Mouse (Mus musculus) neural tube, embryonic 15.5 days (tissue): Measurements from ENCODE around the gene Glis1. TPM values are rescaled to one million over a fixed set of nuclear protein-coding genes. Genes with fewer than 3 reads are reported as not detected.

Experiments used
- ATAC-seq: fragments of 200-750 bp; cut with Nextera tagmentation; 2 replicates; pipeline ENCODE4 v1.8.0; 2017; ENCODE audit warnings: mild to moderate bottlenecking, moderate TSS enrichment, moderate library complexity; ENCODE audit not compliant: low FRiP score
- H3K27ac ChIP-seq: fragments of 300-500 bp; sonication (generic); replicated peaks from 2 replicates; pipeline ENCODE4 v1.5.1; 2015; ENCODE audit warnings: mild to moderate bottlenecking, inconsistent platforms
- H3K27me3 ChIP-seq: fragments of 300-500 bp; sonication (generic); replicated peaks from 2 replicates; pipeline ENCODE4 v1.6.1; 2015; ENCODE audit warnings: inconsistent platforms
- H3K36me3 ChIP-seq: fragments of 300-500 bp; sonication (generic); 2 replicates; pipeline ENCODE4 v1.6.1; 2015; ENCODE audit warnings: inconsistent platforms
- H3K4me1 ChIP-seq: fragments of 300-500 bp; sonication (generic); 2 replicates; pipeline ENCODE4 v1.6.1; 2015; ENCODE audit warnings: inconsistent platforms
- H3K4me2 ChIP-seq: fragments of 300-500 bp; sonication (generic); 2 replicates; pipeline ENCODE4 v1.6.1; 2015; ENCODE audit warnings: inconsistent platforms, mild to moderate bottlenecking, moderate library complexity
- H3K4me3 ChIP-seq: fragments of 300-500 bp; sonication (generic); replicated peaks from 2 replicates; pipeline ENCODE4 v1.5.1; 2015; ENCODE audit warnings: mild to moderate bottlenecking, inconsistent platforms
- H3K9ac ChIP-seq: fragments of 300-500 bp; sonication (generic); replicated peaks from 2 replicates; pipeline ENCODE4 v1.6.1; 2015; ENCODE audit warnings: mild to moderate bottlenecking, inconsistent platforms
- H3K9me3 ChIP-seq: fragments of 300-500 bp; sonication (generic); replicated peaks from 2 replicates; pipeline ENCODE4 v1.6.1; 2016; ENCODE audit warnings: inconsistent platforms
- WGBS: fragments of 180-500 bp; shearing (Covaris S2); methylation state at CpG from one replicate; pipeline ENCODE4 v1.1.7; 2015; ENCODE audit warnings: mixed read lengths; 5-methylcytosine and 5-hydroxymethylcytosine counted together
- polyA plus RNA-seq: library from polyadenylated mRNA; unstranded; fragments of >200 nt; fragmentation: Nextera tagmentation; extraction: Ambion mirVana; gene quantifications from 2 replicates; pipeline ENCODE4 v1.2.1, GENCODE M21; 2015

Gene Glis1
- polyA plus RNA-seq, 1 experiment from 2014 or later = 3.8 TPM

DNA sequence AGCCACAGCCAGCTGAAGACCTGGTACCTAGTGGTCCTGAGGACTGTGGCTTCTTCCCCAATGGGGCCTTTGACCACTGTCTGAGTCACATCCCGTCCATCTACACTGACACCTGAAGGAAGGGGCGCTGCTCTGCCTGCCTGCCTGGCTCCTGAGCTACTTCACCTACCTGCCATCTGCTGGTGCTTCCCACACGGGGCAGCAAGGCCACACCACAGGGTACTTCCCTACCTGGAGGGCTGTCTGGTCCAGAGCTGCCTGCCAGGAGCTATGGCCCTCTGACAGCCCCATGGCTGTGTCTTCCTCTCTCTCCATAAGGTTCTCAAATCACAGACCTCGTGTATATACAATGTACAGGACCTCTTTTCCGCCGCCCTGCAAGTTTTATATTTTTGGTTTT lies 200.2 kb downstream of the Glis1 start:
- no peaks in the 10 kb centered on the region for H3K36me3 ChIP-seq
- 72% methylated on average over 6 of the region's 6 CpGs for WGBS
- H3K4me1 ChIP-seq = peaks cover 6% of the 10 kb centered on the region; the same call in 1 of the 2 replicates
- H3K9ac ChIP-seq = no peak overlapping the region
- H3K4me3 ChIP-seq = no peak overlapping the region
- no peak overlapping the region for H3K27ac ChIP-seq
- H3K4me2 ChIP-seq = no peak overlapping the region
- ATAC-seq = no peak
- peaks cover 3% of the 10 kb centered on the region; the same call in 1 of the 2 replicates for H3K27me3 ChIP-seq
- H3K9me3 ChIP-seq = no peaks in the 10 kb centered on the region

DNA sequence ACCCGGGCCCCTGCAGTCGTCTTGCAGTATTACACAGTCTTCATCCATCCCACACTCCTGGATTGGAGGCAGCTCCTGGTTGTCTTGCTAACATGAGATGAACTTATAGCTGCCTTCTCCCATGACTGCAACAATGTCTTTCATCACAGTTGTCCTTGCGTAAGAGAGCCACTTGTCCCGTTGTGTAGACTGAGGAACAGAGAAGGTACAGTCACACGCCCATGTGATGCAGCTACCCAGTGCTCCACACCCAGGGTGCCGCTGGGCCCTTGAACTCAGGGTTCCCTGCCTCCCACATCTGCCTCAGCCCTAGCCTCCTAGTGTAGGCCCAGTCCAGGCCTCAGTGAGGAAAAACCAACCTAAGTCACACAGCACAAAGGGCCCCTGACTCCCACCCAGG lies 201.7 kb downstream of the Glis1 start:
- ATAC-seq = no peak

DNA sequence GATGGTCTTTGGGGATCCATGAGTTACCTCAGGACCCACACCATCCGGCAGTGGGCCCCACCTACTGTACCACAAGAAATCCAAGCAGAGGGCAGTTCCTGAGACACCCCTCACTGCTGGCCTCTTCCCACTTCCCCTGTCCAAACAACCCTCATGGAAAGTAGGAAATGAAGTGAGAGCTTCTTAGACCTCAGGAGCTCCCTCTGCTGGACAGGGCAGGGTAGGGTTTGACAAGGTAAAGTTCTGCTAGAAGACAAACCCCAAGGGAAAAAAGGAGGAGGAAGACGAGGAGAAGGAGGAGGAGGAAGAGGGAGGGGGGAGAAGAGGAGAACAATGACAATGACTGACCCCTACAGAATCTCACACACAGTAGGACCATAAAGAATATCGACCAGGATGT lies 203.3 kb downstream of the Glis1 start:
- no peak for ATAC-seq
- 71% methylated on average over 3 of the region's 3 CpGs for WGBS
- no peak overlapping the region for H3K4me2 ChIP-seq

More for the DNA sequence above, 201.7 kb downstream of the Glis1 start:
- WGBS = 76% methylated on average over 6 of the region's 6 CpGs
- H3K27ac ChIP-seq = no peak overlapping the region
- H3K4me3 ChIP-seq = no peak overlapping the region
- H3K9ac ChIP-seq = no peak overlapping the region
- no peaks in the 10 kb centered on the region for H3K36me3 ChIP-seq
- H3K27me3 ChIP-seq = peaks cover 3% of the 10 kb centered on the region; the same call in 1 of the 2 replicates
- H3K4me2 ChIP-seq = no peak overlapping the region
- peaks cover 6% of the 10 kb centered on the region; the same call in 1 of the 2 replicates for H3K4me1 ChIP-seq
- no peaks in the 10 kb centered on the region for H3K9me3 ChIP-seq

GRCm38 (mm10) chr4:107638303-107638702 lies 203.9 kb downstream of the Glis1 start:
- no peaks in the 10 kb centered on the region for H3K9me3 ChIP-seq
- no peak overlapping the region for H3K4me2 ChIP-seq
- H3K27ac ChIP-seq = no peak overlapping the region
- no peaks in the 10 kb centered on the region for H3K36me3 ChIP-seq
- H3K4me3 ChIP-seq = no peak overlapping the region
- no peak; the same call in 1 of the 2 replicates for ATAC-seq
- no peak overlapping the region for H3K9ac ChIP-seq
- peaks cover 3% of the 10 kb centered on the region; the same call in 1 of the 2 replicates for H3K27me3 ChIP-seq
- peaks cover 4% of the 10 kb centered on the region; the same call in 1 of the 2 replicates for H3K4me1 ChIP-seq
- 44% methylated on average over 10 of the region's 10 CpGs for WGBS

More for the DNA sequence above, 203.3 kb downstream of the Glis1 start:
- peaks cover 6% of the 10 kb centered on the region; the same call in 1 of the 2 replicates for H3K4me1 ChIP-seq
- H3K27ac ChIP-seq = no peak overlapping the region
- H3K36me3 ChIP-seq = no peaks in the 10 kb centered on the region
- H3K9me3 ChIP-seq = no peaks in the 10 kb centered on the region
- no peak overlapping the region for H3K9ac ChIP-seq
- H3K27me3 ChIP-seq = peaks cover 3% of the 10 kb centered on the region; the same call in 1 of the 2 replicates
- no peak overlapping the region for H3K4me3 ChIP-seq

DNA sequence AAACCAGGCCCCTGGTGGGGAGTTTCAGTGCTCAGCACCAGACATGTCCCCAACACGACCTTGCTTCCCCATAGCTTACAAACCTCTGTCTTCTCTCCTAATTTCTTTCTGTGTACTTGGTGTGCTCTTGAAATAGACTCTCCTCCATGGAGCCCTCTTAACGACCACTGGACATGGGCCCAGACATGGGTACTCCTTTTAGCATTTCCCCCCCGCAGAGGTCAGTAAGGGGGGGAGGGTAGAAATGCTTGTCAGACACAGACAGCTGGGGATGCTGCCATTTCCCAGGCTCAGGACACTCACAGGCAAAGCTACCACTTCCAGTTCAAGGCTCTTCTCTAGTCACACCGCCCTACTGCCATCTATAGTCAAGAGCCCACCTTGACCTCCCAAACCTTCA lies 207.2 kb downstream of the Glis1 start:
- H3K27me3 ChIP-seq = no peaks in the 10 kb centered on the region
- no peak overlapping the region for H3K9ac ChIP-seq
- no peaks in the 10 kb centered on the region for H3K9me3 ChIP-seq
- ATAC-seq = no peak
- WGBS = 70% methylated on average over 4 of the region's 4 CpGs
- no peak overlapping the region for H3K27ac ChIP-seq
- no peak overlapping the region for H3K4me3 ChIP-seq
- H3K36me3 ChIP-seq = no peaks in the 10 kb centered on the region
- H3K4me1 ChIP-seq = peaks cover 4% of the 10 kb centered on the region; the same call in 1 of the 2 replicates
- no peak overlapping the region for H3K4me2 ChIP-seq

- no peak overlapping the region for H3K9ac ChIP-seq
- ATAC-seq = no peak
- peaks cover 20% of the 10 kb centered on the region for H3K4me1 ChIP-seq
- no peak overlapping the region for H3K4me2 ChIP-seq
- no peaks in the 10 kb centered on the region for H3K27me3 ChIP-seq
- no peaks in the 10 kb centered on the region for H3K36me3 ChIP-seq
- no peak overlapping the region for H3K4me3 ChIP-seq
- no peaks in the 10 kb centered on the region for H3K9me3 ChIP-seq
- 66% methylated on average over 5 of the region's 5 CpGs for WGBS
- no peak overlapping the region for H3K27ac ChIP-seq
Measured at GRCm38 (mm10) chr4:107648959-107649485, 214.6 kb downstream of the Glis1 start.

GRCm38 (mm10) chr4:107651021-107651496 lies 216.7 kb downstream of the Glis1 start:
- WGBS = 11% methylated on average over 12 of the region's 12 CpGs
- Histone ChIP-seq H3K27me3 (no peaks in the 10 kb centered on the region), H3K27ac (no peak overlapping the region), H3K4me1 (peaks cover 20% of the 10 kb centered on the region), H3K9ac (no peak overlapping the region), H3K4me3 (no peak overlapping the region), H3K36me3 (no peaks in the 10 kb centered on the region), H3K4me2 (peak overlapping the region; percentile 13), H3K9me3 (no peaks in the 10 kb centered on the region)
- ATAC-seq = no peak

GRCm38 (mm10) chr4:107652598-107653279 lies 218.3 kb downstream of the Glis1 start:
- Histone ChIP-seq H3K9ac (no peak overlapping the region), H3K36me3 (no peaks in the 10 kb centered on the region), H3K9me3 (no peaks in the 10 kb centered on the region), H3K4me1 (peaks cover 20% of the 10 kb centered on the region), H3K4me3 (no peak overlapping the region), H3K27ac (no peak overlapping the region), H3K27me3 (no peaks in the 10 kb centered on the region), H3K4me2 (0 out of 2 replicates have a peak overlapping the region, but pooled peaks have one; percentile 22)
- WGBS = 16% methylated on average over 7 of the region's 7 CpGs
- ATAC-seq = peak; percentile 89

DNA sequence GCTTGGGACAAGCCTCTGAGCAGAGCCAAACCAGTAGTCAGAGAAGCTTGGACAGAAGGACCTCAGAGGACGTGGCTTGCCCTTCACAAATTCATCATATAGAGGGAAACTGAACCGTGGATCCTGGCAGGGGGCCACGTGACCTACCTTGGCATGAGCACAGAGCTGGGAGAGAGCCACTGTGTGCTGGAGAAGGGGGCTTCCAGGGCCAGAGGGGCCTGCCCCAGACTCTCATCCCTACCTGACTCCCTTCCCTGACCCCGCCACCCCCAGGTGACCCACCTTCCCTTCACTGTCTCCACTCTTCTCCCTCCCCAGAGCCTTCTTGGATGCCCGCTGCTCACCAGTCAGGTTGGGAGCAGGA lies 218.9 kb downstream of the Glis1 start:
- no peak; the same call in 1 of the 2 replicates for ATAC-seq
- Histone ChIP-seq H3K27ac (no peak overlapping the region), H3K9ac (no peak overlapping the region), H3K4me3 (no peak overlapping the region), H3K9me3 (no peaks in the 10 kb centered on the region), H3K4me1 (peaks cover 20% of the 10 kb centered on the region), H3K27me3 (no peaks in the 10 kb centered on the region), H3K36me3 (no peaks in the 10 kb centered on the region), H3K4me2 (no peak overlapping the region)
- 79% methylated on average over 5 of the region's 5 CpGs for WGBS

DNA sequence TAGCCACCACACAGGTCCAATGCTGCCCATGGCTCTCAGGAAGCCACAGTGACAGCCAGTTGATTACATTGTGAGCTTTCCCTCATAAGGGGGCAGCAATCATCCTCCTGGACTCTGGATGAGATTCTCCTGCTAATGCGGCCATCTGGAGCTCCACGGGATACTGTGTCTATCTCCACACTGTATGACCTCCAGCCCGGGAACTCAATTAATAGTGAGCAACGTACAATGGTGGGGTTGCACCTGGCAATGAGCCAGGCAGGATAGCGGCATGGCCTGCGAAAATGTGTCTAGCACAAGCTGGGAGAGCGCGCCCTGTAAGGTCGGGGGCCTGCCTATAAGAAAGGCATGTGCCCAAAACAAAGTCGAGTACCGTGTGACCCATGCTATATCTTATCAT lies 226.3 kb downstream of the Glis1 start:
- ATAC-seq = no peak
- H3K36me3 ChIP-seq = no peaks in the 10 kb centered on the region
- H3K4me3 ChIP-seq = no peak overlapping the region
- H3K9me3 ChIP-seq = no peaks in the 10 kb centered on the region
- H3K9ac ChIP-seq = no peak overlapping the region
- H3K27ac ChIP-seq = no peak overlapping the region
- no peak overlapping the region for H3K4me2 ChIP-seq
- 86% methylated on average over 11 of the region's 11 CpGs for WGBS
- H3K27me3 ChIP-seq = no peaks in the 10 kb centered on the region
- H3K4me1 ChIP-seq = no peaks in the 10 kb centered on the region

GRCm38 (mm10) chr4:107668514-107668913 lies 234.1 kb downstream of the Glis1 start:
- 92% methylated on average over 2 of the region's 2 CpGs for WGBS
- no peak overlapping the region for H3K27ac ChIP-seq

GRCm38 (mm10) chr4:107670731-107671130 lies 236.3 kb downstream of the Glis1 start:
- no peaks in the 10 kb centered on the region for H3K9me3 ChIP-seq
- WGBS = 55% methylated on average over 5 of the region's 5 CpGs
- no peak for ATAC-seq
- H3K4me3 ChIP-seq = no peak overlapping the region
- no peak overlapping the region for H3K9ac ChIP-seq
- H3K4me2 ChIP-seq = no peak overlapping the region
- peaks cover 20% of the 10 kb centered on the region for H3K4me1 ChIP-seq
- no peaks in the 10 kb centered on the region for H3K36me3 ChIP-seq
- H3K27me3 ChIP-seq = no peaks in the 10 kb centered on the region
- 0 out of 2 replicates have a peak overlapping the region, but pooled peaks have one; percentile 9 for H3K27ac ChIP-seq

More at GRCm38 (mm10) chr4:107668514-107668913, 234.1 kb downstream of the Glis1 start:
- Histone ChIP-seq H3K4me3 (no peak overlapping the region), H3K36me3 (no peaks in the 10 kb centered on the region), H3K9me3 (no peaks in the 10 kb centered on the region), H3K9ac (no peak overlapping the region), H3K4me2 (no peak overlapping the region), H3K4me1 (peaks cover 11% of the 10 kb centered on the region), H3K27me3 (no peaks in the 10 kb centered on the region)
- ATAC-seq = no peak
